Mouse (Mus musculus): ENCODE measurements around the gene Ikbke.

The Ikbke gene

GRCm38 (mm10) chr1:131238931-131239381, 40.5 kb downstream of the Ikbke start:
- peak; percentile 46 for DNase-seq (ENCODE audit: low spot score)

GRCm38 (mm10) chr1:131236077-131236476, 43.3 kb downstream of the Ikbke start:
- DNase-seq (ENCODE audit: low spot score) = no peak

- no peak for DNase-seq (ENCODE audit: low spot score)
Observed at GRCm38 (mm10) chr1:131233527-131233926, 45.9 kb downstream of the Ikbke start.

GRCm38 (mm10) chr1:131228659-131229058, 50.7 kb downstream of the Ikbke start:
- DNase-seq (ENCODE audit: low spot score) = no peak

- DNase-seq (ENCODE audit: low spot score) = no peak
Observed at GRCm38 (mm10) chr1:131228225-131228624, 51.2 kb downstream of the Ikbke start.

- DNase-seq (ENCODE audit: low spot score) = no peak
Observed at GRCm38 (mm10) chr1:131224848-131225471, 54.4 kb downstream of the Ikbke start.

- DNase-seq (ENCODE audit: low spot score) = no peak
Observed at GRCm38 (mm10) chr1:131223345-131223744, 56.1 kb downstream of the Ikbke start.

- DNase-seq (ENCODE audit: low spot score) = no peak
Observed at GRCm38 (mm10) chr1:131221822-131222590, 57.4 kb downstream of the Ikbke start.

GRCm38 (mm10) chr1:131218933-131219332, 60.5 kb downstream of the Ikbke start:
- no peak for DNase-seq (ENCODE audit: low spot score)

GRCm38 (mm10) chr1:131213361-131213760, 66.0 kb downstream of the Ikbke start:
- no peak for DNase-seq (ENCODE audit: low spot score)

- no peak for DNase-seq (ENCODE audit: low spot score)
Observed at GRCm38 (mm10) chr1:131212956-131213355, 66.5 kb downstream of the Ikbke start.

GRCm38 (mm10) chr1:131211655-131212054, 67.8 kb downstream of the Ikbke start:
- no peak for DNase-seq (ENCODE audit: low spot score)

- no peak for DNase-seq (ENCODE audit: low spot score)
Observed at GRCm38 (mm10) chr1:131209971-131210426, 69.4 kb downstream of the Ikbke start.

GRCm38 (mm10) chr1:131208800-131209199, 70.6 kb downstream of the Ikbke start:
- no peak for DNase-seq (ENCODE audit: low spot score)

- no peak for DNase-seq (ENCODE audit: low spot score)
Observed at GRCm38 (mm10) chr1:131208081-131208480, 71.3 kb downstream of the Ikbke start.

GRCm38 (mm10) chr1:131207531-131207930, 71.9 kb downstream of the Ikbke start:
- DNase-seq (ENCODE audit: low spot score) = peak; percentile 68

- no peak for DNase-seq (ENCODE audit: low spot score)
Observed at GRCm38 (mm10) chr1:131206342-131206741, 73.1 kb downstream of the Ikbke start.

GRCm38 (mm10) chr1:131204461-131204860, 74.9 kb downstream of the Ikbke start:
- DNase-seq (ENCODE audit: low spot score) = no peak
